Mouse (Mus musculus): Measurements from ENCODE around the gene Gm1043. TPM values are rescaled to one million over a fixed set of nuclear protein-coding genes. Genes with fewer than 3 reads are reported as not detected.
A peak's percentile ranks its signal among the peaks of the same experiment; 100 is the strongest.

The Gm1043 gene
- total RNA-seq, 1 experiment: not detected

DNA sequence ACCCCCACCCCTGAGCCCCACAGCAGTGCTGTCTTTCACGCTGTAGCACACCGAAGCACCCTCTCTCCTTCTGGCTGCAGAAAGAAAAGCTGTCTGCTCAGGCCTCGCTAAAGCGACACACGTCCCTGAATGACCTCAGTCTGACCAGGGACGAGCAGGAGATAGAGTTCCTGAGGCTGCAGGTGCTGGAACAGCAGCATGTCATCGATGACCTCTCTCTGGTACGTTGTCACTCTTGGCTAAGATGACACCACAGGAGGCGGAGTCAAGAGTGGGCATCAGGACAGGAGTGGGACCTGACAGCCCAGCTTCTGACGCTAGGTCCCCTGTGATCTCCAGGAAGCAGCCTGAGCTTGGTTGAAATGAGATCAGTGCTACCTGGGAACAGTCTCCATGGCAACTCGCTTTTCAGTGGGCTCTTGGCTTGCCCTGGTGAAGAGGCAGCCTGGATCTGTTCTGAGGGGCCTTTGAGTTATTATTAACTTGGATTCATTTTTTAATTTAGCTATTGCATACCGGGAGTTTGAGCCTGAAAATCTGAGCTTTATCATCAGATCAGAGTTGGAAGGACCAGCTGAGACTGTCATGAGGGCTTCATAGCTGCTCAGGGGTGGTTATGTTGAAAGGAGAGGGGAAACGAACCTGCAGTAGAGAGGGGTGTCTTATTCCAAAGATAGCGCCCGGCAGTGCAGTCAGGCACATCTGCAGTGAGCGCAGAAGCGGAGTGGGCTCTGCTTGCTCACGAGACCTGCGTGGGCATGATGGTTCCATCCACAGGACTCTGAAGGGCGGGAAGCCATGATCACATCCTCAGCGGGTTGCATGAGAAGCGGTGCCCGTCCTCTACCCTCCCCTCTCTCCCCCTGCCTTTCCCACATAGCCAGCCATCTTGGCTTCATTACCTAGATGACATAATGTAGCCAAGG, 20.6 kb downstream of the Gm1043 start:
- DNase-seq (ENCODE audit: low read depth, low spot score): no peak
- H3K4me3 ChIP-seq (ENCODE audit: insufficient read depth in 1 of 2, low read depth in 1 of 2, low read length in 2 of 2, poor library complexity in 1 of 2, severe bottlenecking in 1 of 2): no peak overlapping the region
- H3K27ac ChIP-seq (ENCODE audit: insufficient read depth, low read depth, low read length, poor library complexity, severe bottlenecking): no peak overlapping the region; the same call in 1 of the 2 replicates
- H3K9me3 ChIP-seq (ENCODE audit: control insufficient read depth, insufficient read depth, low read depth, low read length): no peaks in the 10 kb centered on the region
- H3K36me3 ChIP-seq (ENCODE audit: control insufficient read depth, insufficient read depth, low read length, poor library complexity, severe bottlenecking): peaks cover 4% of the 10 kb centered on the region; the same call in 1 of the 2 replicates
- in situ Hi-C loops (cut with MboI; ENCODE audit: low sequenced_read_pairs in 2 of 2, unreplicated experiment in 2 of 2): no loop called here
- H3K9ac ChIP-seq (ENCODE audit: insufficient read depth, low read depth, low read length, poor library complexity, severe bottlenecking): no peak overlapping the region
- no peak for TF ChIP-seq CHD2 (IDR thresholded peaks at IDR 0.05; ENCODE audit: low read depth, low read length)
- no peak for TF ChIP-seq ZC3H11A (IDR thresholded peaks at IDR 0.05; ENCODE audit: borderline replicate concordance, low read depth, low read length)
- TF ChIP-seq HCFC1 (IDR thresholded peaks at IDR 0.05; ENCODE audit: borderline replicate concordance, insufficient read depth, low read length): no peak
- TF ChIP-seq ZNF384 (IDR thresholded peaks at IDR 0.05; ENCODE audit: low read depth, low read length): no peak
- no peak for TF ChIP-seq MAFK (IDR thresholded peaks at IDR 0.05; ENCODE audit: insufficient read depth, low read depth, low read length)
- H3K4me1 ChIP-seq (ENCODE audit: control insufficient read depth in 2 of 2, insufficient read depth in 2 of 2, low read length in 2 of 2, poor library complexity in 1 of 2): no peaks in the 10 kb centered on the region

DNA sequence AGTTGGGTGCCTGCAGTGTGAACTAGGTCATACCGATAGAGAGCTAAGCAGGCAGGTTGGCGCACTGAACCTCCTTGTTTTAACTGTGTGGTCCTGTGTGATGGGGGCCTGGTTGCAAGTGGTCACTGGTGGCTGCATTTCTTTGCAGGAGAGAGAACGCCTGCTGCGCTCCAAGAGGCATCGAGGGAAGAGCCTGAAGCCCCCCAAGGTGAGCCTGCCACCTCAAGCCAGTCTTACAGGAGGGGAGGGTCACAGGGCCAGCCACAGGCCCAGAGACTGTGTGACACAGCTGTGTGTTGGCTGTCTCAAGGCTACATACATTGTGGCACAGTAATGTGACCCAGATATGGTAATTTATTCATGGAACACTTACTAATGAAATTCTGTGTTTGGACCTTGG, 21.9 kb downstream of the Gm1043 start:
- Histone ChIP-seq H3K9ac (ENCODE audit: insufficient read depth, low read depth, low read length, poor library complexity, severe bottlenecking) (no peak overlapping the region), H3K36me3 (ENCODE audit: control insufficient read depth, insufficient read depth, low read length, poor library complexity, severe bottlenecking) (peaks cover 4% of the 10 kb centered on the region; the same call in 1 of the 2 replicates), H3K27ac (ENCODE audit: insufficient read depth, low read depth, low read length, poor library complexity, severe bottlenecking) (no peak overlapping the region), H3K4me3 (ENCODE audit: insufficient read depth in 1 of 2, low read depth in 1 of 2, low read length in 2 of 2, poor library complexity in 1 of 2, severe bottlenecking in 1 of 2) (no peak overlapping the region), H3K4me1 (ENCODE audit: control insufficient read depth in 2 of 2, insufficient read depth in 2 of 2, low read length in 2 of 2, poor library complexity in 1 of 2) (no peaks in the 10 kb centered on the region), H3K9me3 (ENCODE audit: control insufficient read depth, insufficient read depth, low read depth, low read length) (no peaks in the 10 kb centered on the region)
- in situ Hi-C loops (cut with MboI; ENCODE audit: low sequenced_read_pairs in 2 of 2, unreplicated experiment in 2 of 2): no loop called here
- no peak for DNase-seq (ENCODE audit: low read depth, low spot score)
- TF ChIP-seq ZNF384 (IDR thresholded peaks at IDR 0.05; ENCODE audit: low read depth, low read length) (no peak), HCFC1 (IDR thresholded peaks at IDR 0.05; ENCODE audit: borderline replicate concordance, insufficient read depth, low read length) (no peak), ZC3H11A (IDR thresholded peaks at IDR 0.05; ENCODE audit: borderline replicate concordance, low read depth, low read length) (no peak), CHD2 (IDR thresholded peaks at IDR 0.05; ENCODE audit: low read depth, low read length) (no peak), MAFK (IDR thresholded peaks at IDR 0.05; ENCODE audit: insufficient read depth, low read depth, low read length) (no peak)

DNA sequence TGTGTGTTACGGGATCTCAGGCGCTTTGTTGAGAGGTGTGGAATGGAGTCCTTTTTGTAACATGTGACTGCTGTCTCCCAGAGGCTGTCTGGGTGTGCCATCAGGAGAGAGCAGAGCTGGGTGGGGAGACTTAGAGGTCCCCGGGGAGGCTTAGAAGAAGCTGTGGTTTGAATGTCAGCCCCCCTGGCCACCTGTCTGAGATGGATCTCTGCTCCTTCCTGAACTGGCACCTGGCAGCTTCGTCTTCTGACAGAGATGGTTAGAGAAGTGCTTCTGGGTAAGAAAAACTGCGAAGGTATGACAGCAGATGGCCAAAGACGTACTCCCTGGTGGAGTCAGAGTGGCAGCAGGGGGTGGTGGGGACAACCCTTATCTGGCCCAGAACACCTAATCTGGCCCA, 22.4 kb downstream of the Gm1043 start:
- Histone ChIP-seq H3K36me3 (ENCODE audit: control insufficient read depth, insufficient read depth, low read length, poor library complexity, severe bottlenecking) (peaks cover 4% of the 10 kb centered on the region; the same call in 1 of the 2 replicates), H3K4me3 (ENCODE audit: insufficient read depth in 1 of 2, low read depth in 1 of 2, low read length in 2 of 2, poor library complexity in 1 of 2, severe bottlenecking in 1 of 2) (no peak overlapping the region), H3K27ac (ENCODE audit: insufficient read depth, low read depth, low read length, poor library complexity, severe bottlenecking) (no peak overlapping the region), H3K4me1 (ENCODE audit: control insufficient read depth in 2 of 2, insufficient read depth in 2 of 2, low read length in 2 of 2, poor library complexity in 1 of 2) (no peaks in the 10 kb centered on the region), H3K9me3 (ENCODE audit: control insufficient read depth, insufficient read depth, low read depth, low read length) (no peaks in the 10 kb centered on the region), H3K9ac (ENCODE audit: insufficient read depth, low read depth, low read length, poor library complexity, severe bottlenecking) (no peak overlapping the region)
- TF ChIP-seq HCFC1 (IDR thresholded peaks at IDR 0.05; ENCODE audit: borderline replicate concordance, insufficient read depth, low read length) (no peak), ZC3H11A (IDR thresholded peaks at IDR 0.05; ENCODE audit: borderline replicate concordance, low read depth, low read length) (no peak)
- in situ Hi-C loops (cut with MboI; ENCODE audit: low sequenced_read_pairs in 2 of 2, unreplicated experiment in 2 of 2): no loop called here
- DNase-seq (ENCODE audit: low read depth, low spot score): no peak

DNA sequence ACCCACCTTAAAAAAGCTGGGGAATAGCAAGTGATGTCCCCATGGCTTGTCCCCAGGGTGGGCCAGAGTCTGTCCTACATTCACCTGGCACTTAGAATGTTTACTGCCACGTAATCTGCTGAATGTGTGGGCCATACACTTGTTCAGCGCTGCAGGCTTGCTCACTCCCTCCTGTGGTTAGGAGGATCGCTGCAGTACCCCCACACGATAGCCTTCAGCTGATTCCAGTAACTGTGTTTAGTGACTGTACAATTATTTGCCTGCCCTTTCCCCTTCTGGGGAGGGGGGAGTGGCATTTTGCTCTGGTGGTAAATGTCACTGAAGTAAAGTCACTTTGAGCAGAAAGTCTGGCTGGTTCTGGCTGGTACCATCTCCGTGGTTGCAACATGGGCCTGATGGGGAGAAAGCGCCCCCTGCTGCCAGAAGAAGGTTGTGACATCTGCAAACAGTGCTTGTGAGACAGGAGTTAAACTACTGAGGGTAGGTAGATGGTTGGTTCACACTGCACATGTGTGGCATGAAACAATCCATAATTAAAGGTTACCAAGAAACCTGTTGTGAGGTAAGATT, 24.2 kb downstream of the Gm1043 start:
- Histone ChIP-seq H3K9ac (ENCODE audit: insufficient read depth, low read depth, low read length, poor library complexity, severe bottlenecking) (no peak overlapping the region), H3K36me3 (ENCODE audit: control insufficient read depth, insufficient read depth, low read length, poor library complexity, severe bottlenecking) (peaks cover 4% of the 10 kb centered on the region; the same call in 1 of the 2 replicates), H3K9me3 (ENCODE audit: control insufficient read depth, insufficient read depth, low read depth, low read length) (no peaks in the 10 kb centered on the region), H3K27ac (ENCODE audit: insufficient read depth, low read depth, low read length, poor library complexity, severe bottlenecking) (no peak overlapping the region), H3K4me1 (ENCODE audit: control insufficient read depth in 2 of 2, insufficient read depth in 2 of 2, low read length in 2 of 2, poor library complexity in 1 of 2) (no peaks in the 10 kb centered on the region), H3K4me3 (ENCODE audit: insufficient read depth in 1 of 2, low read depth in 1 of 2, low read length in 2 of 2, poor library complexity in 1 of 2, severe bottlenecking in 1 of 2) (no peak overlapping the region)
- no peak for TF ChIP-seq ZC3H11A (IDR thresholded peaks at IDR 0.05; ENCODE audit: borderline replicate concordance, low read depth, low read length)
- TF ChIP-seq ZNF384 (IDR thresholded peaks at IDR 0.05; ENCODE audit: low read depth, low read length): no peak
- in situ Hi-C loops (cut with MboI; ENCODE audit: low sequenced_read_pairs in 2 of 2, unreplicated experiment in 2 of 2): no loop called here
- DNase-seq (ENCODE audit: low read depth, low spot score): peak; percentile 67
